Mouse (Mus musculus) gastrocnemius, postnatal 36 days (tissue): ENCODE results near the gene Srsf11. TPM values are rescaled to one million over a fixed set of nuclear protein-coding genes. Genes with fewer than 3 reads are reported as not detected.

Experiments used
- DNase-seq, 2 experiments: peaks; one replicate each; pipeline ENCODE4 v3.0.0; 2022
- intact Hi-C: fragments of 180-260 bp; cut with DNase I; formaldehyde crosslinking; loops from one replicate; pipeline ENCODE4 v1.15.1; 2025
- total RNA-seq, 2 experiments: library from RNA; stranded (reverse); gene quantifications; 2 replicates each; pipeline ENCODE4 v1.2.3; 2021

Srsf11 gene
- total RNA-seq, 2 experiments from 2014 or later, result 35.2 to 44.2 TPM

GRCm38 (mm10) chr3:157998742-157999369 is 37.6 kb downstream of the Srsf11 start:
- no peak for DNase-seq
- intact Hi-C loops, result no loop called here

GRCm38 (mm10) chr3:157995726-157996125 is 40.7 kb downstream of the Srsf11 start:
- no peak for DNase-seq
- intact Hi-C loops, result no loop called here

GRCm38 (mm10) chr3:157993322-157993721 is 43.1 kb downstream of the Srsf11 start:
- no peak for DNase-seq
- intact Hi-C loops, result no loop called here

- DNase-seq, result no peak
- intact Hi-C loops, result no loop called here
Measured at GRCm38 (mm10) chr3:157979619-157980018, 56.8 kb downstream of the Srsf11 start.

GRCm38 (mm10) chr3:157973236-157973635 is 63.2 kb downstream of the Srsf11 start:
- no peak for DNase-seq
- intact Hi-C loops, result no loop called here

GRCm38 (mm10) chr3:157971151-157971550 is 65.3 kb downstream of the Srsf11 start:
- intact Hi-C loops, result no loop called here
- DNase-seq, result no peak

Other genes with a start within 250 kb of the Srsf11 start
- 1 to 10 TPM; 2.2 to 4.3 TPM for gene Cth, start 111.6 kb downstream of the Srsf11 start, total RNA-seq
- gene Ankrd13c, start 89.4 kb downstream of the Srsf11 start, total RNA-seq, result 10 to 100 TPM; 25.0 to 26.4 TPM
- 1 to 10 TPM; 7.1 to 9.5 TPM for gene Lrrc40, start within 50 bp of the Srsf11 start, total RNA-seq